Mouse (Mus musculus): ENCODE results near the gene Zfp382. TPM values are rescaled to one million over a fixed set of nuclear protein-coding genes. Genes with fewer than 3 reads are reported as not detected.
"Not testable (repeated sequence)": the region's sequence is repeated elsewhere in the genome, so short reads cannot be mapped to it uniquely, and the experiment has no call there.

Gene Zfp382
- 10 to 100 TPM; 31.8 to 35.0 TPM for total RNA-seq (2021)

GRCm38 (mm10) chr7:30121308-30122187, at the start of gene Zfp382:
Zfp382 (plus strand) TSS chr7:30121942.
- DNase-seq, result peak; percentile 90 to 91

GRCm38 (mm10) chr7:30072146-30073028, 49.4 kb upstream of the Zfp382 start, which contains the start of gene Zfp82:
Zfp82 (minus strand) TSS chr7:30072900.
- peak; percentile 80 to 81 for DNase-seq

- peak in 1 of 2 experiments; percentile 22 for DNase-seq
Observed at GRCm38 (mm10) chr7:30086524-30086923, 35.2 kb upstream of the Zfp382 start.

- DNase-seq, result no peak
Observed at GRCm38 (mm10) chr7:30089405-30089804, 32.3 kb upstream of the Zfp382 start.

GRCm38 (mm10) chr7:30090092-30090969, 31.4 kb upstream of the Zfp382 start, which contains the start of the genes Gm26920 and Zfp566:
Gm26920 (minus strand) TSS chr7:30090410.
Zfp566 (minus strand) TSS chr7:30090527.
- peak; percentile 95 to 97 for DNase-seq

GRCm38 (mm10) chr7:30090970-30091585, 30.7 kb upstream of the Zfp382 start:
- no peak for DNase-seq

- no peak for DNase-seq
Observed at GRCm38 (mm10) chr7:30092666-30093065, 29.1 kb upstream of the Zfp382 start.

- DNase-seq, result no peak
Observed at GRCm38 (mm10) chr7:30093918-30094415, 27.8 kb upstream of the Zfp382 start.

- peak; percentile 89 to 90 for DNase-seq
Observed at GRCm38 (mm10) chr7:30094646-30095429, 26.9 kb upstream of the Zfp382 start, which contains the start of gene Zfp260. Zfp260 (plus strand) TSS chr7:30094777.

GRCm38 (mm10) chr7:30095551-30096125, 26.1 kb upstream of the Zfp382 start:
- no peak for DNase-seq

- DNase-seq, result peak; percentile 81 to 82
Observed at GRCm38 (mm10) chr7:30099297-30099696, 22.4 kb upstream of the Zfp382 start.

GRCm38 (mm10) chr7:30116076-30116475, 5.7 kb upstream of the Zfp382 start:
- DNase-seq, result no peak

- not testable (repeated sequence) for DNase-seq
Observed at GRCm38 (mm10) chr7:30117935-30118334, 3.8 kb upstream of the Zfp382 start.

GRCm38 (mm10) chr7:30122188-30122530, 417 bp downstream of the Zfp382 start:
- no peak for DNase-seq

- no peak for DNase-seq
Observed at GRCm38 (mm10) chr7:30129900-30130299, 8.2 kb downstream of the Zfp382 start.

- no peak for DNase-seq
Observed at GRCm38 (mm10) chr7:30132396-30132795, 10.7 kb downstream of the Zfp382 start.

- DNase-seq, result peak; percentile 21 to 26
Observed at GRCm38 (mm10) chr7:30136826-30137225, 15.1 kb downstream of the Zfp382 start.

GRCm38 (mm10) chr7:30143170-30143554, 21.4 kb downstream of the Zfp382 start:
- DNase-seq, result no peak

GRCm38 (mm10) chr7:30143555-30144209, 21.9 kb downstream of the Zfp382 start:
- peak; percentile 76 to 77 for DNase-seq
